19 mouse cellular contexts compared by ENCODE assay signal in genomic region chr3:79015621-79016474, GRCm38 (mm10).
A peak's percentile ranks its signal among the peaks of the same experiment; 100 is the strongest.
DNase-seq lines count a peak whose midpoint lies in the region; ATAC-seq and TF ChIP-seq lines count a peak whose summit lies in the region.
"Had no signal": no experiment of that assay in that cellular context is flagged by ENCODE, and none has a peak within 500 bp of the region (broad histone marks: within the 10 kb centered on the region; RNA-seq: fewer than 3 reads in every experiment).

No protein-coding gene starts in this region.

- no peaks in the 10 kb centered on the region for H3K9me3 ChIP-seq in forebrain, postnatal 0 days (ENCODE audit: low read length)
- no peaks in the 10 kb centered on the region for H3K9me3 ChIP-seq in forebrain, embryonic 15.5 days
- H3K9me3 ChIP-seq in MEL (replicated peaks; ENCODE audit: insufficient read depth, low read length) = no peaks in the 10 kb centered on the region
- H3K9me3 ChIP-seq in kidney, embryonic 16.5 days (ENCODE audit: low read length) = no peaks in the 10 kb centered on the region
- no peaks in the 10 kb centered on the region for H3K9me3 ChIP-seq in midbrain, embryonic 10.5 days (replicated peaks)
- H3K9me3 ChIP-seq: embryonic facial prominence, embryonic 13.5 days; hindbrain, embryonic 15.5 days; stomach, embryonic 15.5 days had no signal

- TF ChIP-seq RAD21 in MEL (IDR thresholded peaks at IDR 0.05; ENCODE audit: low read depth, low read length) = no peak

- ATAC-seq in forebrain, postnatal 0 days = peak; percentile 96
- no peak for ATAC-seq in forebrain, embryonic 15.5 days (replicated peaks)
- no peak for ATAC-seq in kidney, embryonic 16.5 days (ENCODE audit: low FRiP score, low TSS enrichment)

- WGBS in forebrain, postnatal 0 days = 78% methylated on average over 9 of the region's 9 CpGs
- WGBS in forebrain, embryonic 15.5 days = 88% methylated on average over 9 of the region's 9 CpGs
- WGBS in kidney, embryonic 16.5 days = 88% methylated on average over 9 of the region's 9 CpGs
- 88% methylated on average over 9 of the region's 9 CpGs for WGBS in midbrain, embryonic 10.5 days

- no peaks in the 10 kb centered on the region for H3K4me1 ChIP-seq in forebrain, postnatal 0 days (ENCODE audit: insufficient read depth)
- H3K4me1 ChIP-seq in forebrain, embryonic 15.5 days = no peaks in the 10 kb centered on the region
- peaks cover 26 to 32% of the 10 kb centered on the region in 2 experiments for H3K4me1 ChIP-seq in MEL (ENCODE audit: control insufficient read depth in 1 of 2, insufficient read depth in 2 of 2, low read length in 2 of 2)
- H3K4me1 ChIP-seq in kidney, embryonic 16.5 days (ENCODE audit: insufficient read depth, low read length) = no peaks in the 10 kb centered on the region
- H3K4me1 ChIP-seq in midbrain, embryonic 10.5 days = no peaks in the 10 kb centered on the region
- H3K4me1 ChIP-seq: embryonic facial prominence, embryonic 13.5 days; hindbrain, embryonic 15.5 days; stomach, embryonic 15.5 days had no signal

- TF ChIP-seq CTCF in forebrain, postnatal 0 days (IDR thresholded peaks at IDR 0.05; ENCODE audit: low read depth) = no peak
- no peak for TF ChIP-seq CTCF in MEL (IDR thresholded peaks at IDR 0.05 in 2 of 3, conservative IDR thresholded peaks at IDR 0.05 in 1 of 3; ENCODE audit: control insufficient read depth in 1 of 3, insufficient read depth in 1 of 3, low read depth in 2 of 3, low read length in 3 of 3, poor library complexity in 1 of 3, severe bottlenecking in 1 of 3)

- no peaks in the 10 kb centered on the region for H3K36me3 ChIP-seq in forebrain, postnatal 0 days (ENCODE audit: insufficient read depth)
- H3K36me3 ChIP-seq in forebrain, embryonic 15.5 days = no peaks in the 10 kb centered on the region
- peaks cover 0 to 30% of the 10 kb centered on the region in 2 experiments; a peak in 2 of 4 replicates for H3K36me3 ChIP-seq in MEL (ENCODE audit: control insufficient read depth in 1 of 2, insufficient read depth in 2 of 2, low read length in 2 of 2)
- H3K36me3 ChIP-seq in kidney, embryonic 16.5 days (ENCODE audit: insufficient read depth, low read length) = no peaks in the 10 kb centered on the region
- no peaks in the 10 kb centered on the region for H3K36me3 ChIP-seq in midbrain, embryonic 10.5 days
- H3K36me3 ChIP-seq: embryonic facial prominence, embryonic 13.5 days; hindbrain, embryonic 15.5 days; stomach, embryonic 15.5 days had no signal

- no peak overlapping the region for H3K4me3 ChIP-seq in forebrain, postnatal 0 days (ENCODE audit: low read depth, low read length)
- H3K4me3 ChIP-seq in forebrain, embryonic 15.5 days = no peak overlapping the region
- H3K4me3 ChIP-seq in MEL (ENCODE audit: control insufficient read depth in 1 of 2, insufficient read depth in 1 of 2, low read depth in 2 of 2, low read length in 2 of 2) = peak overlapping the region in 1 of 2 experiments; percentile 63; a peak in 1 of 4 replicates
- no peak overlapping the region for H3K4me3 ChIP-seq in kidney, embryonic 16.5 days (ENCODE audit: low read length)
- no peak overlapping the region for H3K4me3 ChIP-seq in midbrain, embryonic 10.5 days
- H3K4me3 ChIP-seq: embryonic facial prominence, embryonic 13.5 days; gastrocnemius, adult 2 months; hindbrain, embryonic 15.5 days; stomach, embryonic 15.5 days had no signal

- H3K9ac ChIP-seq in forebrain, postnatal 0 days = no peak overlapping the region
- H3K9ac ChIP-seq in forebrain, embryonic 15.5 days (replicated peaks) = no peak overlapping the region
- H3K9ac ChIP-seq in MEL (ENCODE audit: control insufficient read depth, low read depth, low read length, poor library complexity, severe bottlenecking) = peak overlapping the region; percentile 57
- H3K9ac ChIP-seq in kidney, embryonic 16.5 days (replicated peaks; ENCODE audit: low read length) = no peak overlapping the region
- H3K9ac ChIP-seq: embryonic facial prominence, embryonic 13.5 days; hindbrain, embryonic 15.5 days; lung, embryonic 14.5 days; stomach, embryonic 15.5 days had no signal

- intact Hi-C loops in left cerebral cortex, postnatal 14 days (cut with DNase I) = no loop called here

- DNase-seq in forebrain, postnatal 0 days = peak; percentile 31
- peak; percentile 79 for DNase-seq in MEL (ENCODE audit: low read depth, low spot score)
- DNase-seq in layer of hippocampus, adult 8-10 months (ENCODE audit: low spot score in 2 of 2) = peak; percentile 61 to 66
- DNase-seq in left cerebral cortex, postnatal 14 days (ENCODE audit: low spot score in 2 of 2) = peak; percentile 46 to 61
- DNase-seq in midbrain, embryonic 10.5 days (ENCODE audit: low spot score) = no peak
- no peak for DNase-seq in kidney, postnatal 4 days
- DNase-seq: cerebellum, adult 11 months; gastrocnemius, adult 2 months; heart, postnatal 10 days; kidney, adult 2 months; lung, embryonic 14.5 days; midbrain, embryonic 14.5 days; thymus, postnatal 4 days had no signal

- TF ChIP-seq EP300 in MEL (IDR thresholded peaks at IDR 0.05; ENCODE audit: low read depth in 1 of 2, low read length in 2 of 2) = peak in 1 of 2 experiments; percentile 70; a peak in 2 of 4 replicates

- H3K79me2 ChIP-seq in MEL (ENCODE audit: control insufficient read depth, insufficient read depth, low read length, poor library complexity) = no peaks in the 10 kb centered on the region

- no peaks in the 10 kb centered on the region for H3K27me3 ChIP-seq in forebrain, postnatal 0 days (ENCODE audit: insufficient read depth, low read length)
- H3K27me3 ChIP-seq in forebrain, embryonic 15.5 days = no peaks in the 10 kb centered on the region
- no peaks in the 10 kb centered on the region for H3K27me3 ChIP-seq in MEL (ENCODE audit: control insufficient read depth in 1 of 2, insufficient read depth in 2 of 2, low read length in 2 of 2)
- no peaks in the 10 kb centered on the region for H3K27me3 ChIP-seq in kidney, embryonic 16.5 days (ENCODE audit: insufficient read depth, low read length)
- H3K27me3 ChIP-seq in midbrain, embryonic 10.5 days (ENCODE audit: low read depth, poor library complexity, severe bottlenecking) = no peaks in the 10 kb centered on the region
- H3K27me3 ChIP-seq: embryonic facial prominence, embryonic 13.5 days; hindbrain, embryonic 15.5 days; stomach, embryonic 15.5 days had no signal

- no peak overlapping the region for H3K4me2 ChIP-seq in forebrain, postnatal 0 days (ENCODE audit: low read depth)
- H3K4me2 ChIP-seq in forebrain, embryonic 15.5 days (replicated peaks) = no peak overlapping the region
- H3K4me2 ChIP-seq in kidney, embryonic 16.5 days (replicated peaks; ENCODE audit: low read depth, low read length) = no peak overlapping the region
- H3K4me2 ChIP-seq: embryonic facial prominence, embryonic 13.5 days; hindbrain, embryonic 15.5 days; lung, embryonic 14.5 days; stomach, embryonic 15.5 days had no signal

- H3K27ac ChIP-seq in forebrain, postnatal 0 days (ENCODE audit: low read depth, low read length) = no peak overlapping the region; the same call in 1 of the 2 replicates
- H3K27ac ChIP-seq in forebrain, embryonic 15.5 days (replicated peaks) = no peak overlapping the region
- H3K27ac ChIP-seq in MEL (ENCODE audit: control insufficient read depth, low read depth, low read length) = peak overlapping the region; percentile 96
- H3K27ac ChIP-seq in kidney, embryonic 16.5 days (ENCODE audit: low read length) = no peak overlapping the region
- no peak overlapping the region for H3K27ac ChIP-seq in midbrain, embryonic 10.5 days (replicated peaks)
- H3K27ac ChIP-seq: embryonic facial prominence, embryonic 13.5 days; gastrocnemius, adult 2 months; hindbrain, embryonic 15.5 days; macrophage; stomach, embryonic 15.5 days had no signal

- no peak for TF ChIP-seq POLR2A in MEL (IDR thresholded peaks at IDR 0.05; ENCODE audit: control insufficient read depth in 1 of 2, insufficient read depth in 1 of 2, low read depth in 1 of 2, low read length in 2 of 2, poor library complexity in 1 of 2)

TF ChIP-seq in MEL, 35 proteins besides CTCF, POLR2A, EP300 and RAD21 (continues in another document):
- TF ChIP-seq MYB (IDR thresholded peaks at IDR 0.05; ENCODE audit: low read depth, low read length) (no peak), ZKSCAN1 (IDR thresholded peaks at IDR 0.05; ENCODE audit: low read depth, low read length) (no peak), RCOR1 (IDR thresholded peaks at IDR 0.05; ENCODE audit: low read depth, low read length) (no peak; the same call in 1 of the 2 replicates), CHD2 (IDR thresholded peaks at IDR 0.05; ENCODE audit: low read length) (no peak), UBTF (IDR thresholded peaks at IDR 0.05; ENCODE audit: borderline replicate concordance, insufficient read depth, low read depth, low read length) (no peak), NELFE (IDR thresholded peaks at IDR 0.05; ENCODE audit: low read depth, low read length) (no peak; the same call in 1 of the 2 replicates), USF2 (IDR thresholded peaks at IDR 0.05; ENCODE audit: borderline replicate concordance in 1 of 2, insufficient read depth in 1 of 2, low read depth in 1 of 2, low read length in 2 of 2) (0 out of 4 replicates have a peak, but pooled peaks of 1 of the 2 experiments have one; percentile 30), ZMIZ1 (IDR thresholded peaks at IDR 0.05; ENCODE audit: low read depth, low read length) (no peak), GATA1 (IDR thresholded peaks at IDR 0.05; ENCODE audit: low read depth, low read length) (no peak), JUND (IDR thresholded peaks at IDR 0.05; ENCODE audit: low read depth, low read length) (peak; percentile 58; the same call in 1 of the 2 replicates), ZC3H11A (IDR thresholded peaks at IDR 0.05; ENCODE audit: low read depth, low read length) (no peak), POLR2AphosphoS5 (IDR thresholded peaks at IDR 0.05; ENCODE audit: borderline replicate concordance, low read depth, low read length) (no peak), HCFC1 (IDR thresholded peaks at IDR 0.05; ENCODE audit: low read depth, low read length) (no peak), SIN3A (IDR thresholded peaks at IDR 0.05; ENCODE audit: low read length) (peak; percentile 35; the same call in 1 of the 2 replicates), MEF2A (IDR thresholded peaks at IDR 0.05; ENCODE audit: extremely low read depth, insufficient replicate concordance, low read depth, low read length, poor library complexity, severe bottlenecking) (no peak), KAT2A (conservative IDR thresholded peaks at IDR 0.05; ENCODE audit: low read depth, low read length) (peak; percentile 58), TCF12 (IDR thresholded peaks at IDR 0.05; ENCODE audit: low read depth, low read length) (no peak; the same call in 1 of the 2 replicates), MAX (IDR thresholded peaks at IDR 0.05; ENCODE audit: low read length) (peak; percentile 59), ELF1 (IDR thresholded peaks at IDR 0.05; ENCODE audit: low read depth, low read length) (peak; percentile 31; the same call in 1 of the 2 replicates), MAFK (IDR thresholded peaks at IDR 0.05; ENCODE audit: borderline replicate concordance, low read depth, low read length) (no peak), ETS1 (IDR thresholded peaks at IDR 0.05; ENCODE audit: low read depth, low read length) (peak; percentile 58; the same call in 1 of the 2 replicates), ZNF384 (IDR thresholded peaks at IDR 0.05; ENCODE audit: low read depth, low read length) (peak; percentile 80)

Comparison
In these comparisons a context has a peak if more than half of its experiments do, and no peak if none do; other contexts are left out.
1. DNase-seq: peak in forebrain, postnatal 0 days (single experiment), MEL (single experiment), layer of hippocampus, adult 8-10 months (2 of 2) and left cerebral cortex, postnatal 14 days (2 of 2); none in midbrain, embryonic 10.5 days (single experiment) and kidney, postnatal 4 days (0 of 2).